Mouse (Mus musculus): ENCODE results near the gene Amigo3. TPM values are rescaled to one million over a fixed set of nuclear protein-coding genes. Genes with fewer than 3 reads are reported as not detected.
A peak's percentile ranks its signal among the peaks of the same experiment; 100 is the strongest.

Amigo3 gene
- polyA plus RNA-seq, 1 experiment: 4.5 TPM

- H3K27me3 ChIP-seq (ENCODE audit: control insufficient read depth, insufficient read depth, low read length): no peaks in the 10 kb centered on the region
- H3K36me3 ChIP-seq (ENCODE audit: control insufficient read depth, insufficient read depth, low read length): peaks cover 33% of the 10 kb centered on the region
- no peak overlapping the region for H3K4me3 ChIP-seq (ENCODE audit: control insufficient read depth, insufficient read depth, low read length)
- no peak for TF ChIP-seq CTCF (IDR thresholded peaks at IDR 0.05; ENCODE audit: borderline replicate concordance, control insufficient read depth, extremely low read depth, insufficient read depth, low read length, poor library complexity)
- TF ChIP-seq POLR2A (IDR thresholded peaks at IDR 0.05; ENCODE audit: control insufficient read depth, extremely low read depth, insufficient read depth, low read length, poor library complexity): no peak
- H3K4me1 ChIP-seq (replicated peaks; ENCODE audit: control insufficient read depth, insufficient read depth, low read length): peaks cover 14% of the 10 kb centered on the region
- 97% methylated on average over 7 of the region's 7 CpGs for WGBS
- no peak for DNase-seq
- H3K27ac ChIP-seq (ENCODE audit: control insufficient read depth, insufficient read depth, low read length): no peak overlapping the region
Measured at GRCm38 (mm10) chr9:108090611-108091120, 37.7 kb downstream of the Amigo3 start.

- WGBS: 86% methylated on average over 10 of the region's 10 CpGs
- H3K27me3 ChIP-seq (ENCODE audit: control insufficient read depth, insufficient read depth, low read length): no peaks in the 10 kb centered on the region
- TF ChIP-seq POLR2A (IDR thresholded peaks at IDR 0.05; ENCODE audit: control insufficient read depth, extremely low read depth, insufficient read depth, low read length, poor library complexity) (no peak), CTCF (IDR thresholded peaks at IDR 0.05; ENCODE audit: borderline replicate concordance, control insufficient read depth, extremely low read depth, insufficient read depth, low read length, poor library complexity) (no peak)
- peak overlapping the region; percentile 73 for H3K27ac ChIP-seq (ENCODE audit: control insufficient read depth, insufficient read depth, low read length)
- DNase-seq: no peak
- peaks cover 14% of the 10 kb centered on the region for H3K4me1 ChIP-seq (replicated peaks; ENCODE audit: control insufficient read depth, insufficient read depth, low read length)
- H3K4me3 ChIP-seq (ENCODE audit: control insufficient read depth, insufficient read depth, low read length): peak overlapping the region; percentile 97
- peaks cover 11% of the 10 kb centered on the region for H3K36me3 ChIP-seq (ENCODE audit: control insufficient read depth, insufficient read depth, low read length)
Measured at GRCm38 (mm10) chr9:108093586-108093985, 40.6 kb downstream of the Amigo3 start.

- peak; percentile 96 for DNase-seq
- Histone ChIP-seq H3K4me1 (replicated peaks; ENCODE audit: control insufficient read depth, insufficient read depth, low read length) (peaks cover 14% of the 10 kb centered on the region), H3K36me3 (ENCODE audit: control insufficient read depth, insufficient read depth, low read length) (peaks cover 11% of the 10 kb centered on the region), H3K27ac (ENCODE audit: control insufficient read depth, insufficient read depth, low read length) (peak within 1 kb of the TSS; percentile 73), H3K4me3 (ENCODE audit: control insufficient read depth, insufficient read depth, low read length) (peak within 1 kb of the TSS; percentile 97), H3K27me3 (ENCODE audit: control insufficient read depth, insufficient read depth, low read length) (no peaks in the 10 kb centered on the region)
- WGBS: under 1% methylated on average over 52 of the region's 52 CpGs
- TF ChIP-seq CTCF (IDR thresholded peaks at IDR 0.05; ENCODE audit: borderline replicate concordance, control insufficient read depth, extremely low read depth, insufficient read depth, low read length, poor library complexity) (peak; percentile 69; the same call in 1 of the 2 replicates), POLR2A (IDR thresholded peaks at IDR 0.05; ENCODE audit: control insufficient read depth, extremely low read depth, insufficient read depth, low read length, poor library complexity) (peak; percentile 77; the same call in 1 of the 2 replicates)
Measured at GRCm38 (mm10) chr9:108094184-108094941, 41.4 kb downstream of the Amigo3 start, which contains the start of gene Apeh. Gene Apeh, minus strand, starts transcription at chr9:108094606.

- H3K27me3 ChIP-seq (ENCODE audit: control insufficient read depth, insufficient read depth, low read length): no peaks in the 10 kb centered on the region
- peaks cover 10% of the 10 kb centered on the region for H3K36me3 ChIP-seq (ENCODE audit: control insufficient read depth, insufficient read depth, low read length)
- TF ChIP-seq CTCF (IDR thresholded peaks at IDR 0.05; ENCODE audit: borderline replicate concordance, control insufficient read depth, extremely low read depth, insufficient read depth, low read length, poor library complexity) (no peak), POLR2A (IDR thresholded peaks at IDR 0.05; ENCODE audit: control insufficient read depth, extremely low read depth, insufficient read depth, low read length, poor library complexity) (no peak)
- peaks cover 14% of the 10 kb centered on the region for H3K4me1 ChIP-seq (replicated peaks; ENCODE audit: control insufficient read depth, insufficient read depth, low read length)
- peak overlapping the region; percentile 97 for H3K4me3 ChIP-seq (ENCODE audit: control insufficient read depth, insufficient read depth, low read length)
- no peak overlapping the region for H3K27ac ChIP-seq (ENCODE audit: control insufficient read depth, insufficient read depth, low read length)
- 1% methylated on average over 16 of the region's 16 CpGs for WGBS
- peak; percentile 42 for DNase-seq
Measured at GRCm38 (mm10) chr9:108094998-108095411, 42.0 kb downstream of the Amigo3 start.

GRCm38 (mm10) chr9:108095518-108095917 is 42.6 kb downstream of the Amigo3 start:
- no peaks in the 10 kb centered on the region for H3K27me3 ChIP-seq (ENCODE audit: control insufficient read depth, insufficient read depth, low read length)
- peaks cover 14% of the 10 kb centered on the region for H3K4me1 ChIP-seq (replicated peaks; ENCODE audit: control insufficient read depth, insufficient read depth, low read length)
- H3K4me3 ChIP-seq (ENCODE audit: control insufficient read depth, insufficient read depth, low read length): no peak overlapping the region
- H3K36me3 ChIP-seq (ENCODE audit: control insufficient read depth, insufficient read depth, low read length): 0 out of 2 replicates have a peak, but pooled peaks cover 5% of the 10 kb centered on the region
- no peak overlapping the region for H3K27ac ChIP-seq (ENCODE audit: control insufficient read depth, insufficient read depth, low read length)
- DNase-seq: peak; percentile 59
- TF ChIP-seq POLR2A (IDR thresholded peaks at IDR 0.05; ENCODE audit: control insufficient read depth, extremely low read depth, insufficient read depth, low read length, poor library complexity): no peak
- TF ChIP-seq CTCF (IDR thresholded peaks at IDR 0.05; ENCODE audit: borderline replicate concordance, control insufficient read depth, extremely low read depth, insufficient read depth, low read length, poor library complexity): no peak
- WGBS: 8% methylated on average over 3 of the region's 3 CpGs

GRCm38 (mm10) chr9:108095949-108096712 is 43.2 kb downstream of the Amigo3 start:
- Histone ChIP-seq H3K4me3 (ENCODE audit: control insufficient read depth, insufficient read depth, low read length) (no peak overlapping the region), H3K27ac (ENCODE audit: control insufficient read depth, insufficient read depth, low read length) (no peak overlapping the region), H3K27me3 (ENCODE audit: control insufficient read depth, insufficient read depth, low read length) (no peaks in the 10 kb centered on the region), H3K4me1 (replicated peaks; ENCODE audit: control insufficient read depth, insufficient read depth, low read length) (peaks cover 14% of the 10 kb centered on the region), H3K36me3 (ENCODE audit: control insufficient read depth, insufficient read depth, low read length) (0 out of 2 replicates have a peak, but pooled peaks cover 5% of the 10 kb centered on the region)
- TF ChIP-seq POLR2A (IDR thresholded peaks at IDR 0.05; ENCODE audit: control insufficient read depth, extremely low read depth, insufficient read depth, low read length, poor library complexity) (no peak), CTCF (IDR thresholded peaks at IDR 0.05; ENCODE audit: borderline replicate concordance, control insufficient read depth, extremely low read depth, insufficient read depth, low read length, poor library complexity) (no peak)
- 77% methylated on average over 10 of the region's 10 CpGs for WGBS
- DNase-seq: no peak
